ENCODE assay signal across 10 mouse cellular contexts in the genomic region with DNA sequence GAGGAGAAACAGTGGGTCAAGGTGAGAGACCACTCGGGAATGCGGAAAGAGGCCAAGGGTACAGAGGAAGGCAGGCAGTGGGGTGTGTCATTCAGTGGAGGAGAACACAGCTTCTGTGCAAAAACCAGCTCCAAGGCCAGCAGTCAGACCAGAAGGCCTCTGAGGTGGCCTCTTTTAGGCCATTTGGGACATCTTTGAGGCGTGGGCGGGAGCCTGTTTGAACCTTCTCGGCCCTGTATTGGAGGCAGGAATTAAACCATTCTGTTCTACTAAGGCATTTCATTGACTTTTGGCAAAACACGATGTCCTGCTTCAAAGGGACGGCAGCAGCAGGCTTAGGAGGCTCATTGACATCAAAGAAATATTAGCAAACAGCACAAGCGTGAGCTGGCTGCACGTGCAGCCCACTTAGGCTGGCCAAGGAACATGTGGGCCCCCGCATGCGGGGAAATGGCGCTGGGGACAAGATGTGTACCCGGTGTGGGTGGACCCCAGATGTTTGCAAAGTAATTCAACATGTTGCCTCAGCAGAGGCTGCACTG.
DNase-seq lines count a peak whose midpoint lies in the region; ATAC-seq lines count a peak whose summit lies in the region.
"Had no signal": no experiment of that assay in that cellular context is flagged by ENCODE, and none has a peak within 500 bp of the region (broad histone marks: within the 10 kb centered on the region; RNA-seq: fewer than 3 reads in every experiment).

No protein-coding gene starts in this region.

- no peaks in the 10 kb centered on the region for H3K36me3 ChIP-seq in embryonic facial prominence, embryonic 12.5 days
- H3K36me3 ChIP-seq in limb, embryonic 11.5 days (ENCODE audit: control insufficient read depth, insufficient read depth, low read length): no peaks in the 10 kb centered on the region
- no peaks in the 10 kb centered on the region for H3K36me3 ChIP-seq in forebrain, embryonic 11.5 days (ENCODE audit: control insufficient read depth, insufficient read depth, low read length)
- H3K36me3 ChIP-seq: hindbrain, embryonic 15.5 days had no signal

- ATAC-seq in embryonic facial prominence, embryonic 12.5 days (ENCODE audit: insufficient number of reproducible peaks, insufficient read depth, low FRiP score, low TSS enrichment): no peak
- ATAC-seq in limb, embryonic 11.5 days (ENCODE audit: insufficient number of reproducible peaks, low FRiP score, low TSS enrichment, low read depth): 0 out of 2 replicates have a peak, but pooled peaks have one; percentile 47
- ATAC-seq in forebrain, embryonic 11.5 days (replicated peaks; ENCODE audit: low FRiP score): no peak

- peak; percentile 11 for DNase-seq in heart, adult 8-10 months (ENCODE audit: low spot score)
- DNase-seq in heart, postnatal 10 days: no peak
- peak; percentile 66 for DNase-seq in limb, embryonic 11.5 days (ENCODE audit: low spot score)
- DNase-seq in mesoderm, embryonic 11.5 days (ENCODE audit: low read depth, low spot score): peak; percentile 8
- DNase-seq in ovary, postnatal 14 days (ENCODE audit: low spot score): no peak
- DNase-seq in forebrain, embryonic 11.5 days (ENCODE audit: low spot score): no peak
- no peak for DNase-seq in spleen, postnatal 10 days (ENCODE audit: low spot score in 2 of 2)

- intact Hi-C loops in heart, postnatal 10 days (cut with DNase I): no loop called here

- peak overlapping the region; percentile 3; the same call in 1 of the 2 replicates for H3K27ac ChIP-seq in embryonic facial prominence, embryonic 12.5 days
- peak overlapping the region; percentile 42 for H3K27ac ChIP-seq in limb, embryonic 11.5 days (replicated peaks; ENCODE audit: low read depth, low read length)
- H3K27ac ChIP-seq in forebrain, embryonic 11.5 days (ENCODE audit: low read depth, low read length): no peak overlapping the region
- H3K27ac ChIP-seq: hindbrain, embryonic 15.5 days had no signal

- H3K9me3 ChIP-seq in embryonic facial prominence, embryonic 12.5 days: no peaks in the 10 kb centered on the region
- no peaks in the 10 kb centered on the region for H3K9me3 ChIP-seq in limb, embryonic 11.5 days (ENCODE audit: control insufficient read depth, low read length)
- no peaks in the 10 kb centered on the region for H3K9me3 ChIP-seq in forebrain, embryonic 11.5 days (ENCODE audit: control insufficient read depth, low read length)
- H3K9me3 ChIP-seq: hindbrain, embryonic 15.5 days had no signal

- H3K4me3 ChIP-seq in embryonic facial prominence, embryonic 12.5 days: no peak overlapping the region
- H3K4me3 ChIP-seq in limb, embryonic 11.5 days (ENCODE audit: low read depth, low read length): no peak overlapping the region
- H3K4me3 ChIP-seq in forebrain, embryonic 11.5 days (ENCODE audit: low read depth, low read length): no peak overlapping the region
- H3K4me3 ChIP-seq: erythroblast, embryonic 14.5 days; hindbrain, embryonic 15.5 days had no signal

- 52% methylated on average over 13 of the region's 13 CpGs for WGBS in embryonic facial prominence, embryonic 12.5 days
- WGBS in limb, embryonic 11.5 days: 41% methylated on average over 13 of the region's 13 CpGs
- WGBS in forebrain, embryonic 11.5 days: 81% methylated on average over 13 of the region's 13 CpGs

- H3K4me1 ChIP-seq in embryonic facial prominence, embryonic 12.5 days: peaks cover 19% of the 10 kb centered on the region
- H3K4me1 ChIP-seq in limb, embryonic 11.5 days (ENCODE audit: control insufficient read depth, insufficient read depth, low read length): peaks cover 28% of the 10 kb centered on the region
- H3K4me1 ChIP-seq in forebrain, embryonic 11.5 days (replicated peaks; ENCODE audit: control insufficient read depth, insufficient read depth, low read length): peaks cover 3% of the 10 kb centered on the region; the same call in 1 of the 2 replicates

- H3K4me2 ChIP-seq in embryonic facial prominence, embryonic 12.5 days (replicated peaks): no peak overlapping the region
- no peak overlapping the region for H3K4me2 ChIP-seq in limb, embryonic 11.5 days (ENCODE audit: low read depth, severe bottlenecking)
- no peak overlapping the region for H3K4me2 ChIP-seq in forebrain, embryonic 11.5 days (ENCODE audit: low read depth, low read length, severe bottlenecking)
- H3K4me2 ChIP-seq: hindbrain, embryonic 15.5 days had no signal

- H3K9ac ChIP-seq in embryonic facial prominence, embryonic 12.5 days: no peak overlapping the region
- H3K9ac ChIP-seq in limb, embryonic 11.5 days (ENCODE audit: low read length): no peak overlapping the region
- no peak overlapping the region for H3K9ac ChIP-seq in forebrain, embryonic 11.5 days (ENCODE audit: low read length)
- H3K9ac ChIP-seq: hindbrain, embryonic 15.5 days had no signal

- no peaks in the 10 kb centered on the region for H3K27me3 ChIP-seq in embryonic facial prominence, embryonic 12.5 days
- no peaks in the 10 kb centered on the region for H3K27me3 ChIP-seq in limb, embryonic 11.5 days (ENCODE audit: control insufficient read depth, insufficient read depth, low read length)
- H3K27me3 ChIP-seq in forebrain, embryonic 11.5 days (ENCODE audit: control insufficient read depth, insufficient read depth, low read length): no peaks in the 10 kb centered on the region

Comparison
In these comparisons a context has a peak if more than half of its experiments do, and no peak if none do; other contexts are left out.
1. DNase-seq: peak in heart, adult 8-10 months (single experiment), limb, embryonic 11.5 days (single experiment) and mesoderm, embryonic 11.5 days (single experiment); none in heart, postnatal 10 days (0 of 2), ovary, postnatal 14 days (single experiment), forebrain, embryonic 11.5 days (single experiment) and spleen, postnatal 10 days (0 of 2).